Mouse (Mus musculus) adrenal gland, postnatal 36 days (tissue): ENCODE data around the gene Cbx8. TPM values are rescaled to one million over a fixed set of nuclear protein-coding genes. Genes with fewer than 3 reads are reported as not detected.

Experiments used
- DNase-seq, 2 experiments: peaks; one replicate each; pipeline ENCODE4 v3.0.0; 2021; ENCODE audit warnings: mixed read lengths in 1 of 2
- total RNA-seq, 2 experiments: library from RNA; stranded (reverse); gene quantifications; 2 replicates each; pipeline ENCODE4 v1.2.3; 2021

Gene Cbx8
- total RNA-seq, 2 experiments from 2014 or later = 21.4 to 21.5 TPM

- DNase-seq = peak in 1 of 2 experiments; percentile 19
Measured at GRCm38 (mm10) chr11:119079445-119079837, 38.7 kb upstream of the Cbx8 start.

DNA sequence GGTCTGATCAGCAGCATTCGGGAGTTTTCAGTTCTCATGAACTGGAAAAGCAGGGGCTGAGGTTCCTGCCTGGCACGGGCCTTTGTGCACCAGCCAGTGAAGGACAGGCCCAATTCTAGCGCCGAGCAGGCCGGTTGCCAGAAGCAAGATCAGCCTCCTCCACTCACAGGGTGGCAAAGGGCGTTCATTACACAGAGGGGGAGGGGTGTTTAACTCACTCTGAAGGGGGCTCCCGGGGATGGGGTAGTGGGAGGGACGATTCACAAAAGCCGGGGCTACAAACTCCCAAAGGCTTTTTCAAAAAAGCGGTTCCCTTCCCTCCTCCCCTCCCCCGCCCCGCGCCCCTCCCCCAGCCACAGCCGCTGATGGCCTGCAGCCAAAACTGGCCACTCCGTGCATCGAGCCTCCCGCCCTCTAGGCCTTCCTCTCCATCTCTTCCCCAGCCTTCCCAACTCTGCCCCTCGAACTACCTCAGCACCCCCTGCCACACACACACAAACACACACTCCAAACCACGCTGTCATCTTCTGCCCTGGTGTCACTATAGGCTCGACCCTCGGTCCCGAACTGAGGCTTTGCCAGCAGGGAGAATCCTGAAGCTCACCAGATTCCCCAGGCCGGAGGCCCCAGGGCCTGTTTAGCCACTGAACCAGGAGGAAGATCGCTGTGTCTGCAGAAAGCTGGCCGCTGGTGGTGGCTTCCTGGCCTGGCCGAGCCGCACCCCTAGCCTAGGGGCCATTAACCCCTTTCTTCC, 38.1 kb upstream of the Cbx8 start:
- peak; percentile 82 to 85 for DNase-seq

DNA sequence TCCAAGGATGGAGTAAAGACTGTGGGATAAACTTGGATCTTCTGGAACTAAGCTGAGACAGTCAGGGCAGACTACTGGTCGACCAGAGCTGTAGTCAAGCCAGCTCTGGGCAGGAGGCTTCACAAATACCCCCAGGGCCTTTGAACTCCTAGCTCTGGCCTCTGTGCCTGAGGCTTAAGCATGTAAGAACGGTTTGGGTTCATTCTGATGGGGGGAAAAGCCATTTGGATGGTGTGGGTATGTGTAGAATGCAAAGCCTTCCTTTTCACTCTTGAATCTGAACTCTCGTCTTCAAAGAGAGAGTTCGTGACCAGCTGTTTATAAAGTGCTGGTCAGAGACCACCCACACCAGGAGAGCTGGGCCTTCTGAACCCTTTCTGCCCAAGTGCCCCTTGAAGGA, 37.0 kb upstream of the Cbx8 start:
- DNase-seq = no peak

DNA sequence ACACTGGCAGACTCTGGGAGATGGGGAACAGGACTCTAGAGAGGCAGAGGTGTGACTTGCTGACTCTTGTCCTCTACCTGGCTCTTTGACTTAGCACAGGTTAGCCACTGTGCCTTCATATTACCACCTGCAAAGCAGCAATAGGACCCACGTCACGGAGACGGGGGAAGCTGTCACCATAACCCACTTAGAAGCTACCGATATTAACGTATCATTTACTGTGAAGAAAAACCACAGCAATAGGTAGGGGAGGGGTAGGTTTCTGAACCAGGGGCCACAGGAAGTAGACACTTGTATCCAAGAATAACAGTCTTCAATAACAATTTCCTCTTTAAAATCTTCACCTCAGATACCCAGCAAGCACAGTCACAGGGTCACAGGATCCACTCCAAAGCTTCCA, 35.0 kb upstream of the Cbx8 start:
- no peak for DNase-seq

- no peak for DNase-seq
Measured at GRCm38 (mm10) chr11:119073876-119074433, 33.2 kb upstream of the Cbx8 start.

DNA sequence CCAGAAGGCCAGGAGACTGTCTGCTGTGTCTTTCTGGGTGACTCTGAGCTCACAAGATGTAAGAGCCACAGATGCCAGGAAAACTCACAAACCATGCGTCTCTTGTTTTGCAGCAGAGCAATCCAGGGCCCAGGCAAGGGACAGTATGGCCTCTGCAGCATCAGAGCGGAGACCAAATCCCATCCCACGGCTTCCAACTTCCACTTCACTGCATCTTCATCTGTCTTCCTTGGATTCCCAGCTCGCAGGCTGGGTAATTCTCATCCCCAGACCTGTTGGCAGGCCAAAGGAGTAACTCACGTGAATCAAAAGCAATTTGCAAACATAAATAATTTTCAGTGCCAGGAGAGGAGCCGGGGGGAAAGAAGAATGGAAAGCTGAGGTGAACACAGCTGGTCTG, 32.2 kb upstream of the Cbx8 start:
- no peak for DNase-seq

DNA sequence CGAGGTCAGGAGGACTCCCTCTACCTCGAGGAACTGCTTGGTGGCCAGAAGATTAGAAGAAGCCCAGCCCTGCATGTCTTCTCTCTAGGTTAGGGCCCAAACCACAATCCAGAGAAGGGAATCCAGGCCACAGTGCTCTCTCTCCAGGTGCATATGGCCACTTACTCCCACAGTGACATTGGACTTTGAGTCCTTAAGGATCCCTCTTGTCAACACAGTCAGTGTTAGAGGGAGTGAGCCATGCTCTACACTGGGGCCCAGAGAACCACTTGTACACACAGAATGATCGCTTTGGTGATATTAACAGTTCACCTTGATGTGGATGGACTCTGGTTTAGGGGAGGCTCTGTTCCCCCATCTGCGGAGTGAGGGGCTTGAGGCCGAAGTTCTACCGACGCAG, 31.5 kb upstream of the Cbx8 start:
- no peak for DNase-seq

GRCm38 (mm10) chr11:119066841-119067240, 26.1 kb upstream of the Cbx8 start:
- peak in 1 of 2 experiments; percentile 30 for DNase-seq

GRCm38 (mm10) chr11:119059256-119059655, 18.5 kb upstream of the Cbx8 start:
- DNase-seq = peak in 1 of 2 experiments; percentile 0

DNA sequence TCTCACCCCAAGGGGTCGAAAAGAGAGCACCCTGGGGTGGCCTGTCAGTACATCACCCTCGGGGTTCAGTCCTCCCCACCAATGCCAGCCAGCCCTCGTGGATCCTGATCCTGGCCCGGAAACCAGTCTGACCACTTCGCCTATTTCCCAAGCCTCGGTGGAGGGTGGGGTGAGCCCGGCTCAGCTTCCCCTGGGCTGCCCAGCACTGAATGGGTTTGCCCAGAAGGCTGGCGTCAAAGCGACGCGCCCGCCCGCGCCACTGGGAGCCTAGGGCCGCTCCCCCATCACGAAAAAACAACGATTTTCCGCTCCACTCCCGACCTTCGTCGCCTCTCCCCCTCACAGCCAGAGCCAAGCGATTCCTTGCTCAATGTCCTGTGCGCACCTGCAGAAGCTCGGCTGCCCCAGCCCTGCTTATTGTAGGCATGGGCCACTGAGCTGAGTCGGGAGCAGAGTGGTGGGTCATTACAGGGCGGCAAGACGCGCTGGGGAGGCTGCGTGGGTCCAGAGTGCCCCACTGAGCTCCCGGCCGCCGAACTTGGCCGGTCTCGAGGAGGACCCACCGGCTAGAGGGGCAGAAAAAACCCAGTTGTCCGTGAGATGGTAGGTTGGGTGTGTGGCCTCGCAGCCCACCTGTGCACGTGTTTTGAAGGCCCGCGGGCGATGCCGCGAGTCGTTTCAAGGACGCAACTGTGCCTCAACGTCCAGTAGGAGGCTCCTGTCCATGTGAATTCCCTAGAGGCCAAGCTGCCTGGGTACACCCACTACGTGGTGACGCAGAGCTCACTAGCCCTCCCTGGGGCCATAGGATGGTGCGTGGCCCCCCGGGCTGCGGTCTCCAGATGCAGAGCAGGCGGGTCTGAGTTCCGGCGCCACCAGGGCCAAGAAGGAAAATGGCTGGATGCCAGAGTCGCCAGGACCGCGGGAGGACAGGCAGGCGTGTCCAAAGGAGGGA, 17.5 kb upstream of the Cbx8 start:
- DNase-seq = peak in 1 of 2 experiments; percentile 49

GRCm38 (mm10) chr11:119057291-119057690, 16.5 kb upstream of the Cbx8 start:
- no peak for DNase-seq

DNA sequence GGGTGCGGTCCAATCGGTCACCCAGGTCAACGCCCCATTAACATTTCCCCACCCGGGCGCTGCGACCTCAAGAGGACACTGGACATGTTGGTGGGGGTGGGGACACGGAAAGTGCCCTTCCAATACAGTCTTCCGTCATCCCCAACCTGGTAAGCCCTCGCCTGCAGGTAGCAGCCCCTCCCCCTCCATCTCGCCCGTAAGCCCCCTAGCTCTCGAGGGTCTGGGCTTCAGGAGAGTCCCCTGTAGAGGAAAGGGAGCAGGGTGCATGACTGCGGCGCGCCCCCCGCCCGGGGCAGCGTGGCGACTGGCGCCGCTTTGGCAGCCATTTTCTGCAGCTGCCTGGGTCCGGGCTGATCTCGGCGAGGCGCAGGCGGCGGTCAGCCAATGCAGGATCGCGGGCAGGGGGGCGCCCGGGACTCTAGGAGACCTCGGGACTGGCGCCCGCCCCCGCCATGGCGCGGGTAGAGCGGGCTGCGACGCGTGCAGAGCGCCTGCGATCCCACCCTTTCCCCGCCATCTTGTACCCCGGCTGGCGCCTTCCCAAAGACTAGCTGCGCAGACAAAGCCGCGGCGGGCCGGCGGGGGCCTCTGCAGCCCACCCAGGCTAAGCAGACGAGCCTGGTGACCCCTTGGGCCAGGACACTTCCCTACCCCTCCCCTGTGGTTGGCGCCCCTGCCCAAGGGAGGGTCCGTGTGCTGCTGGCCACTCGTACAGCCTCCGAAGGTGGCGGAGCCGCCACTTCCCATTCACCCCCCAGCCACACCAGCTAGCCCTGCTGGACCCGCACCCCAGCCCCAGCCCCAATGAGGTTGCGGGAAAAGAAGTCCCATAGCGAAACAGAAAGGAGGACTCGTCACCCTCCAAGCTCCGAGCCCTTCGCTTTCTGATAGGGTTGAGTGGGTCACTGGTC, 15.8 kb upstream of the Cbx8 start:
- DNase-seq = peak; percentile 49 to 62

DNA sequence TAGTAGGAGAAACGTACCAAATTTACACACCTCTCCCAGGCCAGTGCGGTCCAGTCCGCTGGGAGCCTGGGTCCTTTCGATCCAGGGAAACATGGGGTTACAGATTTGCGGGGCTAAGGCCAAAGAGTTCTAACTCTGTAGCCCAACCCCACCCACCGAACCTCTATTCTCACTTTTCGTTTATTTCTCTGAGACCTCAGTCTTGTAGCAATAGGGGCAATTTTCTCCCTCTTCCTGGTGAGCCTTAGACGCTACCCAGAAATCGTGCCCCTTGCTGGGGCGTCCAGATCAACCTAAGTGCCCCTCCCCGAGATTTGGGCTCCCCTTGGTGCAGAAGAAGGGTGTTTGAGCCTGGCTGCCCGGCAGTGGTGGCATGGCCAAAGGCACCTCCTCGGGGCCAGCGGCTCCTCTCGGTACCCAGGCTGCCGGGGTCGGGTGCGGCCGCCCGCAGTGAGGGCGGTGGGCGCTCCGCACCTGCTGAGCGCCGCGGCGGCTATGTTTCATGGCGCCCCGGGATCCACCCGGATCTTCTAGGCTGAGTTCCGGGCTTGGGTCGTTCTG, 14.9 kb upstream of the Cbx8 start:
- peak in 1 of 2 experiments; percentile 22 for DNase-seq

DNA sequence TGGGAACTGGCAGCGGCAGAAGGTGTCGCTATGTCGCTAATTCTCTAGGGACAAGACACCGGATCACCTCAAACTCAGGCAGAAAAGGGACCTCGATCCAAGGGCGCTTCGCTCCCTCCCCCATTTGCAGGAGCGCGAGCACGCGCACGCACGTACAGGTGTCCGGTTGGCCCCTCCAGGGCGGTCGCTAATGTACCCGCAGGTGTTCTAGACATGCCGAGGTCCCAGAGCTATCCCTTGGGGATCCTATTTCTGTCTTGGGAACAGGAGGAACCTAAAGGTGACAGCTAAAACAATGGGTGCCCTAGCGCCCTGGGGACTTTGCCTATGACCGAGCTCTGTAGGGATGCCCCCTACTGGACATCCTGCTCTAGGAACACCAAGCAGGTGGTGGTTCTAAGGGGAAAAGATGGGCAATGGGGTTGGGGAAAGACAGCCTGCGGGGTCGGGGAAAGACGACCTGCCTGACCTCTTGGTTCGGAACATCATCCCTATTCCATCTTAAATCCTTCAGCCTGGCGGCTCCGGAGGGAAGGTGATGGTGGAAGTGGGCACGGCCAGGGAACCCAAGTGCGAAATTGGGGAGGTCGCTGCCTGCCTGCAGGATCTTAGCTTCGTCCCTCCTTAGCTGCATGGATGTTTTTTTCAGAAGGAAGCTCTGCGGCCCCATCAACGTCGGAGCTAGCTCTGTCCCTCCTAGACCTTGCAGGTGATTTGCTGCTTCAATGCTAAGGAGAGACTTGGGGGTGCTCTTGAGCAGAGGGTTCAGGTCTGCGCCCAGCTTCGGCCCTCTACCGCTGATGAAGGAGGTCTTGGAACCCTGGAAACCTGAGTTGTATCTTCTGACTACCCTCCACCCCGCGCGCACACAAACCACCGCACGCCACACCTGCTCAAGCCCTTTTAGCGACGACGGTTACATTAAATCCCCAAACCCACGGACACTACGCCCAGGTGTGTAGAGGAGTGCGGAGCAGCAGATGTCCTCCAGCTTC, 13.9 kb upstream of the Cbx8 start:
- DNase-seq = peak in 1 of 2 experiments; percentile 50

- peak in 1 of 2 experiments; percentile 6 for DNase-seq
Measured at GRCm38 (mm10) chr11:119053738-119054350, 13.1 kb upstream of the Cbx8 start.

GRCm38 (mm10) chr11:119053257-119053670, 12.5 kb upstream of the Cbx8 start:
- peak; percentile 82 to 84 for DNase-seq

- peak in 1 of 2 experiments; percentile 27 for DNase-seq
Measured at GRCm38 (mm10) chr11:119052661-119053256, 12.0 kb upstream of the Cbx8 start.

GRCm38 (mm10) chr11:119051927-119052660, 11.3 kb upstream of the Cbx8 start:
- peak in 1 of 2 experiments; percentile 30 for DNase-seq
